Mouse (Mus musculus): ENCODE results near the gene Nrsn2. TPM values are rescaled to one million over a fixed set of nuclear protein-coding genes. Genes with fewer than 3 reads are reported as not detected.
"Not testable (repeated sequence)": the region's sequence is repeated elsewhere in the genome, so short reads cannot be mapped to it uniquely, and the experiment has no call there.

Nrsn2 gene
- total RNA-seq, 2 experiments from 2014 or later = 33.0 to 39.6 TPM

DNA sequence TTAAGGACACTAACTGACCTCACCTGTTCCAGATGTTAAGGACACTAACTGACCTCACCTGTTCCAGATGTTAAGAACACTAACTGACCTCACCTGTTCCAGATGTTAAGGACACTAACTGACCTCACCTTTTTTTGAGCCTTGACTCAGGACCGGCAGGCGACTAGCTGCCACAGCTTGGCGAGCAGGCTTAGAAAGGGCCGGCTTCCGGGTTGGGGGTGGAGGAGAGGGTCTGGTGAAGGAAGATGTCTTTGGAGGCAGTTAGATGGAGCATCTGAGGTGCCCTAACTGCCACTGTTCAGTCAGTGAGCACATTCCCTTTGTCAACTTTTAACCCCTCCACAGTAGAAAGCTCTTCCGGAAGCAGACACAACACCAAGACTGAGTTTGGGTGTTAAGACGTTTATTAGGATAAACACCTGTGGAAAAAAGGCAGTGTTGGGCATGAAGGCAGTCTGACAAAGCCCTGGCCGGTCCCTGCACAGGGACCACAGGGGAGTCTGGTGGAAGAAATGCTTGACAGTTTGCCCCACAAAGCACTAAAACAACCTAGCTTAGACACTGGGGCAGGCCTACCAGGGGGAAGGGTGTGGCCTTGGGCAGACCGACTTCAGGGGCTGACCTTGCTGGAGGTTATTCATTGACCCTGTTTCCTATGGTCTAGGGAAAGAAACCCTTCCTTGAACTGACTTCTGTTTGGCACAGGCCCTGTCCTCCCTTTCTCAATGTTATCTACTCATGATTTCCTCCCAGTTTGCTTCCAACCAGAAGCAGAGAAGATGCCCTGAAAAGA, 17.0 kb upstream of the Nrsn2 start:
- DNase-seq (ENCODE audit: low spot score in 2 of 2) = no peak

DNA sequence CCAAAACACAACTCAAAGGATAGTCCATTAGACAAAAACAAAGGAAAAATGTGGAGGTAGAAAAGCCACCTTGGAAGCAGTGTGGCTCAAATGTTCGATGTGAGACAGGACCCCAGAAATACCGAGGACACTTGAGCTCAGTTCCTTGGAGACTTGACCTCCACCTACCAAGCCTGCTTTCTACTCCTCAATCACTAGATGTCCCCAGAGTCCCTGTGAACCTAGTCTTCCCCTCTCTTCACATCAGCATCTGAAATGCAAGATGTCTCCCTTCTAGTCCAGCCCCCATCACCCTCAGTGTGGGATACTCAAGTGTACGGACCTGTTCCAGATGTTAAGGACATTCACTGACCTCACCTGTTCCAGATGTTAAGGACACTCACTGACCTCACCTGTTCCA, 16.3 kb upstream of the Nrsn2 start:
- DNase-seq (ENCODE audit: low spot score in 2 of 2) = peak in 1 of 2 experiments; percentile 71

DNA sequence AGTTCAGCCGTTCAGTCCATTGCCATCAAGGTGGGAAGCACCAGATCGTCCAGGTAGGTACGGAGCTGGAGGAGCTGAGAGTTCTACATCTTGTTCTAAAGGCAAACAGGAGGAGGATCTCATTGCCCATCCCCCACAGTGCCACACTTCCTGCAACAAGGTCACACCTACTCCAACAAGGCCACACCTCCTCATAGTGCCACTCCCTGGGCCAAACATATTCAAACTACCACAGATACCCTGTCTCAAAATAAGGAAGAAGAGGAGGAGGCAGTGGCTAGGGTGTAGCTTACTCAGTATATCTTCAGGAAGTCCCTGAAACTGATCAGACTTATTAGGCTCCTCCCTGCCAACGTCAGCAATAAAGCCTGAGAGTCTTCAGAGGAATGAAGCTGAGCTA, 7.8 kb upstream of the Nrsn2 start:
- no peak for DNase-seq (ENCODE audit: low spot score in 2 of 2)

DNA sequence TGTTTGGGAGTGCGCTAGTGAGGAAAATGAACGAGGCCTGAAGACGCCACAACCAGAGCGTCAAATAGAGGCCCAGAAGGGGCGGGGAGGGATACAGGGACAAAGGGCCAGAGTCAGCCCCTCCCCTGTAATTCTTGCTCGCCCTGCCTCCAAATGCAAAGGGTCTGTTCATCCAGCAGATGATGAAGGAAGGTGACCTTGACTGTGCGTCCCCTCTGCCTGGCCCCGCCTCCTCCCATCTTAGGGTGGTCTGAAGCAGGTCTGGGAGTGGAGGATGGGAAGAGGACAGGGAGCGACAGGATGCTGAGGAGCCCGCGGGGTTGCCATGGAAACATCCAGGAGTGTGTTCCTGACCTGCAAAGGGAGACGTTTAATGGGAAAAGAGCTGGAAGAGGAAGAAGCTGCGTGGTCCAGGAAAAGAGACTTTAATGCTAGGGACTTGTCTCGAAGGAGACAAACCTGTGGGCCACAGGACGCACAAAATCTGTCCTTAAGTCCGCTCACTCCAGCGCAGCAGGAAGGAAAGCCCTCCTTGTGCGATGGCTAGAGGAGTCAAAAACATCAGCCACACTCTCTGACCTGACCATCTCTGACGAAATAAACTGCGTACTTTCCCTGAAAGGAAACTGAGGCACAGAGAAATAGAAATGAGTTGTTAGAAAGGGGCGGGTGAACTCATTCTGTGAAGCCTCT, 640 bp downstream of the Nrsn2 start:
- no peak for DNase-seq (ENCODE audit: low spot score in 2 of 2)

DNA sequence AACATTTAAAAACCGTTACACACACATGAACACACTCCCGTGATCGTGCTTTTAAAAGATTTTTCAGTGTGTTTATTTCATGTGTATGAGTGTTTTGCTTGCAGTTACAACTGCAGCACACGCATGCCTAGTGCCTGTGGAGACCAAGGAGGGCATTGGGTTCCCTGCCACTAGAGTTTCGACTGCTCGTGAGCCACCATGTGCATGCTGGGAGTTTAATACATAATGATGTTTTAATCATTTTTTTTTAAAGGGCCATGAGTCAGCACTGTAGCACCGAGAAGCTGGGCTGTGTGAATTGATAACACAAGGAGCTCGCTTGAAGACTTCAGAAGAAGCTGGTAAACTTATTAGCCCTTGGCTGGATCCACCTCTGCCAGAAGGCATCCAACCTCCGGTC, 2.9 kb downstream of the Nrsn2 start:
- no peak for DNase-seq (ENCODE audit: low spot score in 2 of 2)

DNA sequence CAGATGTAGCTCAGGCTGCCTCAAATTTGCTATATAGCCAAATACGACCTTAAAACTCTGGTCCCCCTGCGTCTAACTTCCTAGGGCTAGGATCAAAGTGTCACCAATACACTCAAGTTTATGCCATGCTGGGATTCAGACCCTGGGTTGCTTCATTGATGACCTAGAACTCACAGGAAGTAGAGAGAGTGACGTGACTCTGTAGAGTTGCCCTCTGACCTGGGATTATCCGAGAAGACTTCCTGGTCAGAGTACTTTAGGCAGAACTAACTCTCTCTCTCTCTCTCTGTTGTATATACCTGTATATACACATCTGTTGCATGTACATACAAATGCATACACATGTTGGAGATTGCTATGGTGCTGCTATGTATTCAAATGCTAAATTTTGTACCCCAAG, 3.8 kb downstream of the Nrsn2 start:
- no peak for DNase-seq (ENCODE audit: low spot score in 2 of 2)

DNA sequence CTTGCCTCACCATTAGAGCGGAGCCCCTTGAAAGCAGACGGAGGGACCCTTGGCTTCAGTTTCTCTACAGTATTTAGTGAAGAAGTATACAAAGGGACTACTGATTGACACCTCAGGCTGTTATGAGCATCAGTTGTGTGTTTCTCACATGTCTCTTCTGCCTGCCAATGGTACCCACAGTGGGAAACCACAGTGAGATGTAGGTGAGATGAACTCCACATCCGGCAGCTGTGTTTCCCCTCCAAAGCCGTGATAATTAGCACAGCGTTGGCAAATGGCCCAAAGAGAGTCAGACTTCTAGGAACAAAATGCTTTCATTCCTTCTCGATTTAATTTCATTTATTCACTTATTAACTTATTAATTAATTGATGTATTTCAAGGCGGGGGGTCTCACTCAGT, 4.3 kb downstream of the Nrsn2 start:
- DNase-seq (ENCODE audit: low spot score in 2 of 2) = no peak

DNA sequence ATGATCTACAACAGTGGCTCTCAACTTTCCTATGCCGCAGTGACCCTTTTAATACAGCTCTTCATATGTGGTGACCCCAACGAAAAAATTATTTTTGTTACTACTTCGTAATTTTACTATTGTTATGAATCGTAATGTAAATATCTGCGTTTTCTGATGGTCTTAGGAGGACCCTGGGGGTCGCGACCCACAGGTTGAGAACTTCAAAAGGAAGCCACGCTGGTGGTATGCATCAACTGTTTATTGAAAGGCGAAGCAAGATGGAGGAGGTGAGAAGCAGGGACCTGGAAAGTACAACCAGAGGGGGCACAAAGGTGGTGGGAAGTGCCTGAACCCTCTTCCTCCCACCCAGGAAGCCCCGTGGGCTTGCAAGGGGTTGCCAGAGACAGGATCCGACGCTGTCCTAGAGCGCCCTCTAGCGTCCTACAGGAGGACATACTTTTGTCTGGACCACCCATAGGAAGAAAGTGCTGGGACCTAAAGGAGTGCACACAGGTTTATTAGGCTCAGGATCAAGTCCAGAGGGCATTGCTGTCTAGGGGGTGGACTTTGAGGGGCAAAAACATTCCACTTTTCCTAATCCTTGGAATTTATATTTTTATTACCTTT, 7.8 kb downstream of the Nrsn2 start:
- DNase-seq (ENCODE audit: low spot score in 2 of 2) = peak in 1 of 2 experiments; percentile 66

DNA sequence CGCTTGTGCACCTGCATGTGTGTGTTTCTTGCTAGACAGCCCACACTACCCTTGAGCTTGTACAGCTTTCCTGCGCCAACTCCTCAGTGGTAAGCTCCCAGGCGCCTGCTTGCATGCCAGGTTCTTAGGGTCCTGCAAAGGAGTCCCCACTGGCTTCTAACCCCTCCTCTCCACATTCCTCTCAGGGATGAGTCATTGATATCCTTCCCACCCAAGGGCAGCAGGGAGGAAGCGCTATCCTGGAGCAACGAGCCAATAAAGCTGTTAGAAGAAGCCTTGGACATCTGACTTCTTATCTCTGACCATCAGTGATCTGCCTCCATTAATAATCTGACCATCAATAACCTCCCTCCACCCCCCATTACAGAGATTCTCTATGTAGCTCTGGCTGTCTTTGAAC, 8.5 kb downstream of the Nrsn2 start:
- no peak for DNase-seq (ENCODE audit: low spot score in 2 of 2)

DNA sequence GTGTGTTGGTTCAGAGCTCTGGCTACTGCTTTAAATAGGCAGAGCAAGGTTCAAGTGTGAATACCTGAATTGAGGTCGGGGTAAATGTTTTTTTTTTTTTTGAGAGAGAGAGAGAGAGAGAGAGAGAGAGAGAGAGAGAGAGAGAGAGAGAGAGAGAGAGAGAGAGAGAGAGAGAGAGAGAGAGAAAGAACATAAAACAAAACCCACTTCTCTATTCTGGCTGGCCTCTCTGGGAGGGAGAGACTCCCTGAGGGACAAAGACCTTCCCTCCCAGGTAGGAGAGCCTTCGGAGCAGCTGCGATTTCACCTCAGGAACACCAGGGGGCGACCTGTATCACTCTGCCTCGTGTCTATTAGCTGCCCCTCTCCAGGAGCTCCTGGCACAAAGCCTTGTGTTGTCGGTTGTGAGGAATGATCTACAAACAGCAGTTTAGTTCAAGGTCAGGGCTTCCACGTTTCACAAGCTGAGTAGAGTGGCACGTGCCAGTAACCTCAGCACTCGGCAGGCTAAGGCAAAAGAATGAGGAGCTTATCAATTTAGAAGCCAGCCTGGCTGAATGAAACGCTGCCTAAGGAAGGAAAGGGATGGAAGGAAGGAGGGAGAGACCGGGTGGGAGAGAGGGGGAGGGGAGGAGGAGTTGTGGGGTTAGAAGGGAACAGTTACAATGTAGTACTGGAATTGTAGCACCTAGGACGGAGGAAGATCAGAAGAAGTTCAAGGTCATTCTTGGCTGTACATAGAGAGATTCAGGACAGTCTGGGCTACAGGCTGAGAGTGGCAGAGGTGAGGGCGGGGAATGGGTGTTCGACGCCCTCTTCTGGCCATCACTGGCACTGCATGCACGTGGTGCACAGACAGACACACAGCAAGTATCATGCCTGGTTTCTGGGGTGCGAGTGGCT, 12.9 kb downstream of the Nrsn2 start:
- peak; percentile 70 to 72 for DNase-seq (ENCODE audit: low spot score in 2 of 2)

DNA sequence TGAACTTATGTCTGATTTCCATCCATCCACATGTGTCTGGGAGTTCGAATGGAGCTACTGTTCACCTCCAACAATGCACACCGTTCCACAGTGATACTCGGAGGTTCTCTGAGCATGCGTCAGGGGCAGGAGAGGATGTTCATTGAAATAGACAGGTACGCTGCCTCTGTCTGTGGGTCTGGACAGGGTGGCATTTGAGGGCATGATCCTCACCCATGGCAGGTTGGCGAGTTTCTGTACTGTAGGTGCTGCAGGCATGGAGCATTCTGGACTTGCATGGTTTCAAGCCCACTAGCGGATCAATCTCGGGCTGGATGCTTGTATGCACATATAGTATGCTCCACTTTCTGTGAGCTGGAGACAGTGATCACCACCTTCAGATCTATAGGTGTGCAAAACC, 15.2 kb downstream of the Nrsn2 start:
- DNase-seq (ENCODE audit: low spot score in 2 of 2) = no peak

DNA sequence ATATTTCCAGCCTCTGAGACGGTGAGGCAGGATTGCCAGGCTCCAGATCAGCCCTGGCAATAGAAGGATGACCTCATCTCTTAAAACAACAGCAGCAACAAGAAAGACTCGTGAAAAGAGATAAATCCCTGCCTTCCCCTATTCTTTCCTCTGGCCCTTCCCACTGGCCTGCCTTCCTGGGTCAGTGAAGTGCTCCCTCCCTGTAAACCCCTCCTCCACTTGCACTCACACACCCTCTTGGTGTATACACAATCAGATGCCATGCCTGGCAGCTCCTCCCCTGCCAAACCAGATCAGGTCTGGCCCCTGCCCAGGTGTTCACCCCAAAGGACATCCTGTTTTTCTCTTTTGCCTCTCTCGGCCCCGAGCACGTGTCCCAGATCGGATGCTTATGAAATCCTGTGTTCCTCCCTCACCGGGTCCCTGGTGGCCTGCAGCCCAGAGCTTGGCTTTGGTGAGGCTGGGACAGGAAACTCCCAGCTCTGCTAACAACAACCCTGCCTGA, 16.1 kb downstream of the Nrsn2 start:
- no peak for DNase-seq (ENCODE audit: low spot score in 2 of 2)

DNA sequence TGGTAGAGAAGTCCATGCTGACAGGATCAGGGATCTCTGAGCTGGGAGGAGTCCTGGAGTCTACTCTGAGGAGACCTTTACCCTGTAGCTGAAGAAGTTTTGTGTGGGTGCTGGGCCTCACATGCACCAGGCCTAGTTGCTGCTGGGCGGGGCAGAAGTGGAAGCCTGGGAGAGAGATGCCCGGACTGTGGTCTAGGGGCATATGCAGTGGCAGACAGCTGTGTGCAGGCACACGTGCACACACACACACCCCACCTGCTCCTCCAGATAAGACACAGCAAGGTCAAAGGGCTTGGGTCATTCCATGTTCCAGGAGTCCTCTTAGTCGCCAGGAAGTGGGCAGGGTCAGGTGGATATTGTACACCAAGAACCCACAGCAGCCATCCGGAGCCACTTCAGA, 16.8 kb downstream of the Nrsn2 start:
- DNase-seq (ENCODE audit: low spot score in 2 of 2) = no peak

DNA sequence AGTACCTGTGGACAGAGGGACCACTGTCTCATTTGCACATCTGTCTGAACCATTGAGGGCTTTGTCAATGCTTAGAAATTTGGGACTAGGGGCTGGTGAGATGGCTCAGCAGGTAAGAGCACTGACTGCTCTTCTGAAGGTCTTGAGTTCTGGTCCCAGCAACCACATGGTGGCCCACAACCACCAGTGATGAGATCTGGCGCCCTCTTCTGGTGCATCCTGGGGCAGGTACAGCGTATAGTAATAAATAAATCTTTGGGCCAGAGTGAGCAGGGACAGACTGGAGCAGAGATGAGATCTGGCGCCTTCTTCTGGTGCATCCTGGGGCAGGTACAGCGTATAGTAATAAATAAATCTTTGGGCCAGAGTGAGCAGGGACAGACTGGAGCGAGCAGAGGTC, 17.5 kb downstream of the Nrsn2 start:
- not testable (repeated sequence) for DNase-seq (ENCODE audit: low spot score in 2 of 2)

DNA sequence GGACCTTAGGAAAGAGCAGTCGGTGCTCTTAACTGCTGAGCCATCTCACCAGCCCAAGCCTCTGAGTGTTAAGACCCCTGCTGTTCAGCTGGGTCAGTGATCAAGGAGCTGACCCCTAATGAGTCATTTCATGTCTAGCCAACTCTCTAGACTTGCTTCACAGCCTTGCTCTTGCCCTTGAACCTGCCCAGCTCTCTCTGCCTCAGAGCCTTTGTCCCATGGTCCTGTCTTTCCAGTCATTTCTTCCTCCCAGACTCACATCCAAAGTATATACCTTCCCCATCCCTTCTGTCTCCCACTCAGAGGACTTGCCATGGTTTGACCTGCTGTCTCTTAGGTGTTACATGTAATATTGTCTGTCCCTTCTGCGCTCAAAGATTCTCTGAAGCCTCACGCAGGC, 19.2 kb downstream of the Nrsn2 start:
- DNase-seq (ENCODE audit: low spot score in 2 of 2) = no peak

DNA sequence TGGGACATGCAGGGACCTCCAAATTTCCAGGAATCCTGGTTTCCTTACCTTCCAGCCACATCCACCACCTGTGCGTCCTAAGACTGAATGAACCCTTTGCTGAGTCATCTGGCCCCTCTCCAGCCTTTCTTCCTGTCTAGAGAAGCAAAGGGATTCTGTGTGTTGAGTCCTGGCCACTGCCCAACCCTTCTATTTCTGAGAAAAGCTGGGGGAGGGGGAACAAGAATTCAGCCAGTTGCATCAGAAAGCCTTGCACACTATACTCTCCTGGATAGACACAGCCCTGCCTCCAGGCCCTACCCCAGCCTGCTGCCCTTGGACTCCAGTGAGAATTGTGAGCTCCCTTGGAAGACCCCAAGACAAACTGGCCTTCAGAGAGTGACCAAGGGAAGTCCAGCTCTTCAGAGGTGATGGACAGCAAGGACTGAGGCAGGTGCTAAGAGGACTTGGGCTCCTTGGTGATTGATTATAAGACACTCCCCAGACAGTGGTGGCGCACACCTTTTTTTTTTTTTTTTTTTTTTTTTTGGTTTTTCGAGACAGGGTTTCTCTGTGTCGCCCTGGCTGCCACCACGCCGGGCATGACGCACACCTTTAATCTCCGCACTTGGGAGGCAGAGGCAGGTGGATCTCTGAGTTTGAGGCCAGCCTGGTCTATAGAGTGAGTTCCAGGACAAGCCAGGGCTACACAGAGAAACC, 26.4 kb downstream of the Nrsn2 start:
- DNase-seq (ENCODE audit: low spot score in 2 of 2) = no peak

DNA sequence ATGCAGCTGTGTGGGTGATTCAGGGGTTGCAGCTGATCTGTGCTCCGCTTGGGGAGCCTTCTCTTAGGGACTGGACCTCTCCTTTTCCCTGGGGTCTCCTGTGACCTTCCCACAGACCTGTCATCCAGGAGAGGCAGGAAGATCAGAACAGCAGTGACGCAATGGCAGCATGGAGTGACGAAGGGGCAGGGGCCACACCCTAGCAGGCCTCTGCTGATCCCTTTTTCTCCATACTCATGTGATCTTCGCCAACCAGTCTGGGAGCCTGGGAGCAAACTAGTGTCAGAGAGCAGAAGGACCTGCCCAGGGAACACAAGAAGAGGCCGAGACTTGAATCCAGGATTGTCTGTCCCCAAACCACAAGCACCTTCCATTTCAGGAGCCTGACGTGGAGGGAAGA, 27.2 kb downstream of the Nrsn2 start:
- DNase-seq (ENCODE audit: low spot score in 2 of 2) = no peak

DNA sequence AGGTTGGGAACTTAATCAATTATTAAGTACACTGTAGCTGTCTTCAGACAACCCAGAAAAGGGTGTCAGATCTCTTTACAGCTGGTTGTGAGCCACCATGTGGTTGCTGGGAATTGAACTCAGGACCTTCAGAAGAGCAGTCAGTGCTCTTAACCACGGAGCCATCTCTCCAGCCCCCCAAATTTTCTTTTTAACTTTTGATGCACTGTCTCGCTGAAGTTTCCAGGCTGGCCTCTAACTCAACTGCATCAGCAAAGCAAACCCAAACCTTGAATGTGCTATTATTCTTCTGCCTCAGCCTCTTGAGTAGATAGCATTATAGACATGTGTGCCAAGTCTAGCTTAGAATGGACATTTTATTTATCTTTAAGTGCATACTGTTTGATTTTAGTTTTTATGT, 28.7 kb downstream of the Nrsn2 start:
- no peak for DNase-seq (ENCODE audit: low spot score in 2 of 2)

DNA sequence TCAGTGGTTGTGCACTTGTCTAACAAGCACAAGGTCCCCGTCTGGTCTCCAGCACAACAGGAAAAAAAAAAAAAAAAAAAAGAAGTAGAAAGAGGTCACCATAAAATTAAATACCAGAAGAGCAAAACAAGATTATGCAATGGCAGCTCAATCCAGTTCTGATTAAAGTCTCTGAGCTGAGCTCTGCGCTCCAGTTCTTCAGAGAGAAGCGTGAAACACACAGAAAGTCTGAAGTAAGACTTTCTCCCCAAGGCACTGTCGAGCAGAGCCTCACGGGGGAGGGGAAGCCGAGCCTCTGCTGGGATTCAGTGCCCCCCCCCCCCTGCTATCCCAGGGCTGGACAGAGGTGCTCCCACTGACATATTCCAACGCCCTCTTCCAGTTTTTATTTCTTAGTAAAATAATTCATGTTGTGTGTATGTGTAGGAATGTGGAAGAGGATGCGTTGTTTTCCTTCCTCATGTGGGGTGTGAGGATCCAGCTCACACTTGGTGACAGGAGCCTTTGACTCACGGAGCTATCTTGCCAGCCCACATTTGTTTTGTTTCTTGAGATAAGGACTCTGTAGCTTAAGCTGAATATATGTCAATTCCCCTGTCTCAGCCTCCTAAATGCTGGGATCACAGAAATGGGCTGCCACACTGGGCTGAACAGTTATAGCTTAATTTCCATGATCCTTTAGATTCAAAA, 29.5 kb downstream of the Nrsn2 start:
- DNase-seq (ENCODE audit: low spot score in 2 of 2) = no peak

DNA sequence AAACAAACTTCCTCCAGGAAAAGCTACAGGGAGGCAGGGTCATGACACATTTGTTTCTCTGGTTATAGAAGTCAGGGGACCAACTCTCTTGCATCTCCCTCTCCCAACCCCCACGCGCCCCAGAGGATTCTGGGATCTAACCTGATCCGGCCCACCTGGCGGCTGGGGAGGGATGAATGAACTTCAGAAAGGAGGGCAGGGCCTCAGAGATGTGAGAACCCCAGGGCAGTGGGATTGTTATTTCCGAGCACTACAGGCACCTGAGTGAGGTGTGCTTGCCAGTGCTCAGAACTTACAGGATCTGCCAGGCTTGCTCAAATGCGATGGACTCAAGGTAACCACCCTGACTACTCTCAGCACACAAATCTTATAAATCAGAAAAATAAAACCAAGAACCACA, 31.0 kb downstream of the Nrsn2 start:
- DNase-seq (ENCODE audit: low spot score in 2 of 2) = no peak

All from layer of hippocampus, postnatal 14 days (tissue).